Mouse (Mus musculus) G1E (cell line): ENCODE results near the gene Dctpp1.

ENCODE experiments used
- CTCF ChIP-seq: IDR thresholded peaks from 2 replicates; pipeline ENCODE4 v1.5.1; 2012; ENCODE audit warnings: low read depth, low read length, inconsistent platforms, mixed read lengths
- GATA1 ChIP-seq: IDR thresholded peaks from 2 replicates; pipeline ENCODE4 v1.6.1; 2012; ENCODE audit warnings: borderline replicate concordance, low read length, inconsistent platforms, mixed read lengths
- POLR2AphosphoS5 ChIP-seq: IDR thresholded peaks from 2 replicates; pipeline ENCODE4 v1.6.1; 2012; ENCODE audit warnings: low read depth, low read length, inconsistent platforms; ENCODE audit not compliant: insufficient replicate concordance

DNA sequence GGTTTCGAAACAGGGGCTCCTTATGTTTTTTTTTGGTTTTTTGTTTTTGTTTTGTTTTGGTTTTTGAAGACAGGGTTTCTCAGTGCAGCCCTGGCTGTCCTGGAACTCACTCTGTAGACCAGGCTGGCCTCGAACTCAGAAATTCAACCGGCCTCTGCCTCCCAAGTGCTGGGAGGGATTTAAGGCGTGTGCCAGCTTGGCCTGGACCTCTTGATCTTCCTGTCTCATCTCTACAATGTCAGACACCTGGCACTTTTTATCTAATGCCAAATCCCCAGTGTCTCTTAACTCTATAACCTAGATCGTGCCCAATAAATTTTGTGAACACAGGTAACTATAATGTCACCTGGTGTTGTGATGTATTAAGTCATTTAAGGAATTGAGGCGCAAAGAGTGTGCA lies 7.2 kb downstream of the Dctpp1 start:
- no peak for TF ChIP-seq CTCF
- no peak for TF ChIP-seq POLR2AphosphoS5
- TF ChIP-seq GATA1: no peak
